Mouse (Mus musculus): ENCODE data around the gene Tent4a. TPM values are rescaled to one million over a fixed set of nuclear protein-coding genes. Genes with fewer than 3 reads are reported as not detected.

Gene Tent4a
- total RNA-seq, 2 experiments from 2014 or later, result 5.6 to 6.3 TPM

GRCm38 (mm10) chr13:69481634-69482505 is 52.5 kb downstream of the Tent4a start:
- DNase-seq (ENCODE audit: low spot score), result peak; percentile 40

- DNase-seq (ENCODE audit: low spot score), result peak; percentile 22
These were observed 53.4 kb downstream of the Tent4a start for GRCm38 (mm10) chr13:69481026-69481425.

GRCm38 (mm10) chr13:69479906-69480305 is 54.5 kb downstream of the Tent4a start:
- DNase-seq (ENCODE audit: low spot score), result no peak

GRCm38 (mm10) chr13:69478703-69479102 is 55.7 kb downstream of the Tent4a start:
- DNase-seq (ENCODE audit: low spot score), result no peak

- DNase-seq (ENCODE audit: low spot score), result peak; percentile 25
These were observed 73.6 kb downstream of the Tent4a start for GRCm38 (mm10) chr13:69460635-69461465.

- DNase-seq (ENCODE audit: low spot score), result peak; percentile 21
These were observed 74.6 kb downstream of the Tent4a start for GRCm38 (mm10) chr13:69459657-69460458.

DNA sequence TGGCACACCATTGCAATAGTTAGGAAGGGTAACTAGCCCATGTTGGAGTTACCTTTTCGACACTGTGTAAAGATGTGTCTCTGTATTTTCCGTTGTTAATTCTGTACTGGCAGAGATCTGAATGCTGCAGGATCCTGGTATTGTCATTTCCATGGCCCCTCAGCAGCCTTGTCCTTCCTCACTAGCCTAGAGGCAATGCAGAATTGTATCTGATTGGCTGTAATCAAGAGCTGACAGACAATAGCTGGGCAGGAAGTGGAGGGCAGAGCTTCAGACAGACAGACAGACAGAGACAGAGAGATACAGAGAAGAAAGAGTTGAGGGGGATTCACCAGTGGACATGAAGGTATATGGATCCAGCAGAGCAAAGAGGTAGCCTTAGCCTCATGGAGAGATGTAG is 75.5 kb downstream of the Tent4a start:
- no peak for DNase-seq (ENCODE audit: low spot score)

GRCm38 (mm10) chr13:69458461-69458860 is 76.0 kb downstream of the Tent4a start:
- no peak for DNase-seq (ENCODE audit: low spot score)

DNA sequence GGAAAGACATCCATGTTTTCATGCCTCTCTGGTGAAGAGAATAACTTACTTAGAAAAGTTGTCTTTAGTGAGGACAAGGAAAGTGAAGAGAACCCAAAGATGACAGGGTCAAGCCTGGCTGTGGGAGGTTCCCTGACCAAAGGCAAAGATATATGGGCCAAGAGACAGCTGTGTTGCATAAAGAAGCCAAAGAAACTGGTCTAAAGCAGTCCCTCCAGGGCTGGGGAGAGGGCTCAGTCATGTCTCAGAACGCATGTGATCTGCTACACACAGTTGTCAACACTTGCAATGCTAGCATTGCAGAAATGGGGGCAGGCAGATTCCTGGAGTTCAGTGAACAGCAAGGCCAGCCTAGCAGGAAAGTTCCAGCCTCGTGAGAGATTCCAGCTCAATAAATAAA is 77.3 kb downstream of the Tent4a start:
- DNase-seq (ENCODE audit: low spot score), result no peak

DNA sequence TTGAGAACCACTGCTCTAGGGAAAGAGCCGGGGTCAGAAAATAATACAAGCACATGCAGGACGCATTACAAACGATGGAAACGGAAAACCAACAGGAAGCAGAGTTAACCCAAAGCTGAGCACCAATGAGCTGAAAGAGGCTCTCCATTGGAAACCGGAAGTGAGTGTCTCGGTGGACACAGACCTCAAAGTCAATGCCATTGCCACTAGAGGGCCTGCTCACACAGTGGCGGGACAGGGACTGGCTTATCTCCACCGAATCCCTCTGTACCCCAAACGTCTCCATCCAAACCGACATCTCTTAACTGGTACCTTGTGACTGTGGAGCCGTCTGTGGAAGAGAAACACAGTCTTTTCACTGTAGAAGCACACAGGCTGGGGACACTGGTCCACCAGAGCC is 77.8 kb downstream of the Tent4a start:
- DNase-seq (ENCODE audit: low spot score), result no peak

GRCm38 (mm10) chr13:69455476-69456175 is 78.8 kb downstream of the Tent4a start:
- DNase-seq (ENCODE audit: low spot score), result no peak

Other genes with a start within 250 kb of the Tent4a start
- 10 to 100 TPM; 42.4 to 46.5 TPM for gene Nsun2, start 871 bp downstream of the Tent4a start, total RNA-seq (2021)
- gene Srd5a1, start 76.8 kb upstream of the Tent4a start, total RNA-seq (2021), result under 1 TPM in 1 of 2 experiments, not detected in 1; 0.28 TPM
- under 1 TPM; 0.62 to 1.00 TPM for gene Ube2ql1, start 205.3 kb upstream of the Tent4a start, total RNA-seq (2021)